Mouse (Mus musculus) midbrain, embryonic 11.5 days (tissue): ENCODE measurements around the gene Cytl1. TPM values are rescaled to one million over a fixed set of nuclear protein-coding genes. Genes with fewer than 3 reads are reported as not detected.
A peak's percentile ranks its signal among the peaks of the same experiment; 100 is the strongest.

Experiments used
- ATAC-seq: fragments of 200-750 bp; cut with Nextera tagmentation; 2 replicates; pipeline ENCODE4 v1.8.0; 2017; ENCODE audit warnings: moderate TSS enrichment, moderate library complexity; ENCODE audit not compliant: low FRiP score
- DNase-seq: peaks from one replicate; pipeline ENCODE4 v3.0.0; 2015; ENCODE audit warnings: low spot score; ENCODE audit errors: missing footprints
- H3K27ac ChIP-seq: fragments of 300-500 bp; sonication (generic); 2 replicates; pipeline ENCODE4 v1.5.1; 2014; ENCODE audit warnings: low read depth, low read length
- H3K27me3 ChIP-seq: fragments of 300-500 bp; sonication (generic); 2 replicates; pipeline ENCODE4 v1.6.1; 2014; ENCODE audit warnings: mild to moderate bottlenecking, low read length, moderate library complexity, mixed read lengths; ENCODE audit not compliant: control insufficient read depth, insufficient read depth
- H3K36me3 ChIP-seq: fragments of 300-500 bp; sonication (generic); 2 replicates; pipeline ENCODE4 v1.6.1; 2014; ENCODE audit warnings: mild to moderate bottlenecking, low read length, moderate library complexity, mixed read lengths; ENCODE audit not compliant: control insufficient read depth, insufficient read depth
- H3K4me1 ChIP-seq: fragments of 300-500 bp; sonication (generic); 2 replicates; pipeline ENCODE4 v1.6.1; 2014; ENCODE audit warnings: low read length; ENCODE audit not compliant: control insufficient read depth, insufficient read depth
- H3K4me2 ChIP-seq: fragments of 300-500 bp; sonication (generic); 2 replicates; pipeline ENCODE4 v1.6.1; 2014; ENCODE audit warnings: mild to moderate bottlenecking, moderate library complexity
- H3K4me3 ChIP-seq: fragments of 300-500 bp; sonication (generic); 2 replicates; pipeline ENCODE4 v1.5.1; 2014; ENCODE audit warnings: low read depth, low read length
- H3K9ac ChIP-seq: fragments of 300-500 bp; sonication (generic); 2 replicates; pipeline ENCODE4 v1.6.1; 2014; ENCODE audit warnings: low read length
- H3K9me3 ChIP-seq: fragments of 300-500 bp; sonication (generic); 2 replicates; pipeline ENCODE4 v1.6.1; 2016; ENCODE audit warnings: low read length; ENCODE audit not compliant: control insufficient read depth
- WGBS: fragments of 180-500 bp; shearing (Covaris S2); extraction: QIAGEN DNeasy Blood & Tissue Kit; methylation state at CpG from one replicate; pipeline ENCODE4 v1.1.7; 2014; 5-methylcytosine and 5-hydroxymethylcytosine counted together
- polyA plus RNA-seq: library from polyadenylated mRNA; unstranded; fragments of >200 nt; fragmentation: Nextera tagmentation; extraction: Ambion mirVana; gene quantifications from 2 replicates; pipeline ENCODE4 v1.2.1, GENCODE M21; 2014

The Cytl1 gene
- polyA plus RNA-seq, 1 experiment from 2014 or later = not detected

- Histone ChIP-seq H3K4me1 (no peaks in the 10 kb centered on the region), H3K36me3 (no peaks in the 10 kb centered on the region), H3K27ac (no peak overlapping the region), H3K27me3 (no peaks in the 10 kb centered on the region), H3K4me3 (no peak overlapping the region), H3K9me3 (no peaks in the 10 kb centered on the region), H3K9ac (no peak overlapping the region), H3K4me2 (no peak overlapping the region)
- 95% methylated on average over 3 of the region's 3 CpGs for WGBS
- DNase-seq (no peak), ATAC-seq (no peak)
Measured at GRCm38 (mm10) chr5:37762046-37762445, 26.7 kb downstream of the Cytl1 start.

DNA sequence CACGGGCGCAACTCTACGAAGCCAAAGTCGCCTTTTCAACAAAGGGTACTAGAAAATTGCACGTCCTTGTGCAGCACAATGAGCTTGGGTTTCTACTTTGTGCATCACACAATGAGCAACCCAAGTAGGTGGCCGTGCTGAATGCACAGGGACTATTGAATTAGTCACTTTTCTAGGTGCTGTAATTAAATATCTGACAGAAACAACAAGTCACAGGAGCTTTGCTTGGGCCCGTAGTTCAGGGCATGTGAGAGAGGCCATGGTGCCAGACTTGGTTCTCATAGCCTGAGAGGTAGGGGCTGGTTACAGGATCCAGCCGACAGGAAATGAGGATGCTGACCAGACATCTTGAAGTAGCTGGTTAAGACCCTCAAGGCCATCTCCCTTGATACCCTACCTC, 30.5 kb downstream of the Cytl1 start:
- no peak overlapping the region for H3K27ac ChIP-seq

GRCm38 (mm10) chr5:37767231-37767630, 31.9 kb downstream of the Cytl1 start:
- Histone ChIP-seq H3K4me3 (no peak overlapping the region), H3K9ac (no peak overlapping the region), H3K27ac (no peak overlapping the region), H3K4me2 (no peak overlapping the region), H3K27me3 (no peaks in the 10 kb centered on the region), H3K36me3 (no peaks in the 10 kb centered on the region), H3K4me1 (no peaks in the 10 kb centered on the region), H3K9me3 (no peaks in the 10 kb centered on the region)
- ATAC-seq (no peak), DNase-seq (no peak)
- WGBS = 85% methylated on average over 5 of the region's 5 CpGs

More for the DNA sequence above, 30.5 kb downstream of the Cytl1 start:
- no peak overlapping the region for H3K4me3 ChIP-seq
- no peak overlapping the region for H3K9ac ChIP-seq
- 24% methylated on average over 8 of the region's 8 CpGs for WGBS
- H3K4me2 ChIP-seq = no peak overlapping the region
- H3K4me1 ChIP-seq = no peaks in the 10 kb centered on the region
- no peaks in the 10 kb centered on the region for H3K27me3 ChIP-seq
- ATAC-seq (no peak), DNase-seq (peak; percentile 87)
- no peaks in the 10 kb centered on the region for H3K9me3 ChIP-seq
- no peaks in the 10 kb centered on the region for H3K36me3 ChIP-seq

DNA sequence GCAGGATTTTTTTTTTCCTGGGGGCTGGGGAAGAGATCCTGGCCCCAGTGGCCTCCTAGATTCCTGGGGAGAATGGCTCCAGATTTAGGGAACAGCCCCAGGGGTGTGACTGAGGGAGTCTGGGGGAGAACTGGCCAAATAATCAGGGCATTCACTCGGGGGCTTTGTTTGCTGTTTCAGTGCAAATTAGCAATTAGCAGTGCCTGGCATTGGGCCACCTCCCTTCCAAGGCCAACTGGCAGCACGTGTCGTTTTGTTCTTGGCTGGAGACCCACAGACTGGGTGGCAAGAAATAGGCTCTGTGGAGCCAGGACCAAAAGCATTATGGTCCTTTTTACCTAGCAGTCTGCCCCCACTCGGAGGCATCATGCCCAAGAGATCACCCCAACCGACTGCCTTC, 33.7 kb downstream of the Cytl1 start:
- Histone ChIP-seq H3K4me2 (no peak overlapping the region), H3K4me3 (no peak overlapping the region), H3K27me3 (no peaks in the 10 kb centered on the region), H3K36me3 (no peaks in the 10 kb centered on the region), H3K27ac (no peak overlapping the region), H3K4me1 (no peaks in the 10 kb centered on the region), H3K9ac (no peak overlapping the region), H3K9me3 (no peaks in the 10 kb centered on the region)
- ATAC-seq (no peak), DNase-seq (no peak)
- WGBS = 15% methylated on average over 5 of the region's 5 CpGs

DNA sequence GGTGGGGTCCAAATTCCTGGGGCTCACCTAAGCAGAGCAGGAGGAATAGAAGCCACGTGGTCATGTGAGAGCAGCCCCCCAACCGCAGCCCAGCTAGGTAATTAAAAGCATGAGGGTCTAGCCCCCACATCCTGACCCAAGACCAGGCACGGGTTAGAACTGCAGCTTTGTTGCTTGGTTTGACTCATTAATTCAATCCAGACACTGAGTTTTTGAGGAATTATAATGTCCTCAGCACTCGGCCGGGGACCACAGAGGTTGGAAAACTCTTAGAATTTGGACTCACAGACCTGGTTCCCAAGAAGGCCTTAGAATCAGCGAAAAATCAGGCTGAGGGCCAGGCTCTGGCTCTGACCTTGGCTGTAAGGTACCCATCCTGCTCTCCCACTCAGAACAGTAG, 35.6 kb downstream of the Cytl1 start:
- Histone ChIP-seq H3K36me3 (no peaks in the 10 kb centered on the region), H3K9me3 (no peaks in the 10 kb centered on the region), H3K4me1 (no peaks in the 10 kb centered on the region), H3K9ac (no peak overlapping the region), H3K4me2 (no peak overlapping the region), H3K4me3 (no peak overlapping the region), H3K27me3 (no peaks in the 10 kb centered on the region), H3K27ac (no peak overlapping the region)
- no peak for ATAC-seq
- no peak for DNase-seq
- 84% methylated on average over 6 of the region's 6 CpGs for WGBS

- Histone ChIP-seq H3K27ac (no peak overlapping the region), H3K27me3 (no peaks in the 10 kb centered on the region), H3K36me3 (no peaks in the 10 kb centered on the region), H3K9ac (no peak overlapping the region), H3K9me3 (no peaks in the 10 kb centered on the region), H3K4me1 (no peaks in the 10 kb centered on the region), H3K4me2 (no peak overlapping the region), H3K4me3 (no peak overlapping the region)
- no peak for DNase-seq
- WGBS = 81% methylated on average over 4 of the region's 4 CpGs
- ATAC-seq = no peak
Measured at GRCm38 (mm10) chr5:37774011-37774410, 38.7 kb downstream of the Cytl1 start.

DNA sequence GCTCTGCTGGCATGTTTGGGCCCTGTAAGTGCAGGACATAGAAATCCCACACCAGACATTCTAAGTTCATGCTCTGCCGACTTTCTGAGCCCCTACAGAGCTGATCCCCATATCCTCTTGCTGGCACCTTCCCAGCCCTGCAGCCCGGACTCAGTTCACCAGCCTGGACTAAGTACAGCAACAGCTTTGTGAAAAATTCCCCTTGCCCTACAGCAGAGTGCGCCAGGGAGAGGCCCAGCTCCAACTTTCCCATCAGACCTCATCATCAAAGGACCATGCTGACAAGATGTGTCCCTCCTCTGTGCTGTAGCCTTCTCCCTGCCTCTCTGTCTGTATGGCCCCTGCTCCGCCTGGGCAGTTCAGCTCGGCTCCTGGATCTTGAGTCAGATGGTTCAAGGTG, 40.4 kb downstream of the Cytl1 start:
- Histone ChIP-seq H3K4me2 (no peak overlapping the region), H3K27ac (no peak overlapping the region), H3K4me3 (no peak overlapping the region), H3K9ac (no peak overlapping the region), H3K27me3 (no peaks in the 10 kb centered on the region), H3K4me1 (no peaks in the 10 kb centered on the region), H3K9me3 (no peaks in the 10 kb centered on the region), H3K36me3 (no peaks in the 10 kb centered on the region)
- ATAC-seq (no peak), DNase-seq (no peak)
- 59% methylated on average over 5 of the region's 5 CpGs for WGBS

GRCm38 (mm10) chr5:37783306-37783705, 48.0 kb downstream of the Cytl1 start:
- ATAC-seq = no peak
- no peak overlapping the region for H3K4me3 ChIP-seq
- no peaks in the 10 kb centered on the region for H3K27me3 ChIP-seq
- no peak overlapping the region for H3K27ac ChIP-seq
- DNase-seq = no peak
- 79% methylated on average over 8 of the region's 8 CpGs for WGBS
- H3K9ac ChIP-seq = no peak overlapping the region
- H3K36me3 ChIP-seq = no peaks in the 10 kb centered on the region
- no peaks in the 10 kb centered on the region for H3K9me3 ChIP-seq
- H3K4me1 ChIP-seq = no peaks in the 10 kb centered on the region
- H3K4me2 ChIP-seq = no peak overlapping the region

GRCm38 (mm10) chr5:37784847-37785391, 49.6 kb downstream of the Cytl1 start:
- no peak overlapping the region for H3K27ac ChIP-seq
- no peak overlapping the region for H3K9ac ChIP-seq
- no peaks in the 10 kb centered on the region for H3K9me3 ChIP-seq
- H3K4me3 ChIP-seq = no peak overlapping the region
- no peaks in the 10 kb centered on the region for H3K36me3 ChIP-seq
- DNase-seq = no peak
- H3K27me3 ChIP-seq = no peaks in the 10 kb centered on the region
- 81% methylated on average over 9 of the region's 9 CpGs for WGBS
- ATAC-seq = no peak
- H3K4me1 ChIP-seq = no peaks in the 10 kb centered on the region
- no peak overlapping the region for H3K4me2 ChIP-seq
